Mouse (Mus musculus) testis, adult 2 months (tissue): ENCODE data around the gene Fbxl16. TPM values are rescaled to one million over a fixed set of nuclear protein-coding genes. Genes with fewer than 3 reads are reported as not detected.
A peak's percentile ranks its signal among the peaks of the same experiment; 100 is the strongest.

Experiments
- H3K27ac ChIP-seq: fragments of 200-500 bp; 2 replicates; pipeline ENCODE4 v1.5.1; 2012; ENCODE audit warnings: low read depth, low read length; ENCODE audit not compliant: control insufficient read depth, insufficient read depth
- H3K27me3 ChIP-seq: fragments of 200-500 bp; 2 replicates; pipeline ENCODE4 v1.6.1; 2012; ENCODE audit warnings: mild to moderate bottlenecking, low read length, moderate library complexity; ENCODE audit not compliant: control insufficient read depth, insufficient read depth
- H3K36me3 ChIP-seq: fragments of 200-500 bp; 2 replicates; pipeline ENCODE4 v1.6.1; 2012; ENCODE audit warnings: mild to moderate bottlenecking, low read length; ENCODE audit not compliant: control insufficient read depth, insufficient read depth
- H3K4me1 ChIP-seq: fragments of 200-500 bp; 2 replicates; pipeline ENCODE4 v1.6.1; 2012; ENCODE audit warnings: low read length; ENCODE audit not compliant: control insufficient read depth, insufficient read depth
- H3K4me3 ChIP-seq: fragments of 200-500 bp; 2 replicates; pipeline ENCODE4 v1.5.1; 2012; ENCODE audit warnings: low read depth, mild to moderate bottlenecking, low read length, moderate library complexity, mixed read lengths; ENCODE audit not compliant: control insufficient read depth
- CTCF ChIP-seq: fragments of 200-500 bp; IDR thresholded peaks from 2 replicates; pipeline ENCODE4 v1.5.1; 2012; ENCODE audit warnings: low read depth, mild to moderate bottlenecking, inconsistent platforms, low read length, moderate library complexity; ENCODE audit not compliant: control insufficient read depth, insufficient read depth, insufficient replicate concordance
- POLR2A ChIP-seq: fragments of 200-500 bp; IDR thresholded peaks from 2 replicates; pipeline ENCODE4 v1.6.1; 2012; ENCODE audit warnings: low read depth, mild to moderate bottlenecking, inconsistent platforms, low read length, moderate library complexity; ENCODE audit not compliant: control insufficient read depth
- polyA plus RNA-seq: library from polyadenylated mRNA; depleted of rRNA; stranded (reverse); fragments of >200 nt; gene quantifications from 2 replicates; pipeline ENCODE4 v1.2.3, GENCODE M21; 2012

The Fbxl16 gene
- polyA plus RNA-seq, 1 experiment: 7.1 TPM

GRCm38 (mm10) chr17:25786781-25787504 is 21.9 kb upstream of the Fbxl16 start:
- no peak overlapping the region for H3K4me3 ChIP-seq

DNA sequence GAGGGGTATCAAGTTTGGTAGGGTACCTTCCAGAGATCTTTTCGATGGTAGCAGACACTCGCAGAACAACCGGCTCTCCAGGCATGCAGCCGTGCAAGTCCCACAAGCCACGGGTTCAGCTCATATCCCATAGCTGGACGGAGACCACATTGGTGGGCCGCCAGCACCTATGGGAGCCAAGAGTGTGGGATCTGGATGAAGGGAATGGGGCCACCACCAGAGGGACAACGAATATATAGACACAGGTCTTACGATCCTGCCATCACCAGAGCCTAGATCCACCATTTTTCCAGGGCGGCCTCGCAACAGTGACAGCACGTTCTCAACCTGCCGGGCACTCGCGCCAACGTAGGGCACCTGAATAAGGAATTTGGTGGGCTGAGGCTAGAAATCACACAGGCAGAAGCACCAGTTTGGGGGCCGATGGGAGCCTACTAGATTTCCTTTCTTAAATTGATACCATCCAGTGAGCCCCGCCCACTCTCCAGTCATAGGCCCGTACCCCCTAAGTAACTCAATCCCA is 17.5 kb upstream of the Fbxl16 start:
- no peaks in the 10 kb centered on the region for H3K27me3 ChIP-seq
- peak overlapping the region; percentile 93 for H3K4me3 ChIP-seq
- H3K27ac ChIP-seq: peak overlapping the region; percentile 80; the same call in 1 of the 2 replicates
- H3K36me3 ChIP-seq: no peaks in the 10 kb centered on the region
- TF ChIP-seq CTCF (no peak), POLR2A (no peak)
- H3K4me1 ChIP-seq: peaks cover 19% of the 10 kb centered on the region

More at GRCm38 (mm10) chr17:25786781-25787504, 21.9 kb upstream of the Fbxl16 start:
- peaks cover 3% of the 10 kb centered on the region for H3K36me3 ChIP-seq
- no peaks in the 10 kb centered on the region for H3K27me3 ChIP-seq
- H3K27ac ChIP-seq: no peak overlapping the region
- H3K4me1 ChIP-seq: peaks cover 16% of the 10 kb centered on the region
- TF ChIP-seq CTCF (no peak), POLR2A (no peak)

- H3K27ac ChIP-seq: peak overlapping the region; percentile 80
- H3K36me3 ChIP-seq: no peaks in the 10 kb centered on the region
- H3K4me3 ChIP-seq: peak overlapping the region; percentile 93
- H3K27me3 ChIP-seq: no peaks in the 10 kb centered on the region
- peaks cover 21% of the 10 kb centered on the region for H3K4me1 ChIP-seq
- TF ChIP-seq CTCF (no peak), POLR2A (peak; percentile 58)
These were observed 16.9 kb upstream of the Fbxl16 start for GRCm38 (mm10) chr17:25791843-25792527.

DNA sequence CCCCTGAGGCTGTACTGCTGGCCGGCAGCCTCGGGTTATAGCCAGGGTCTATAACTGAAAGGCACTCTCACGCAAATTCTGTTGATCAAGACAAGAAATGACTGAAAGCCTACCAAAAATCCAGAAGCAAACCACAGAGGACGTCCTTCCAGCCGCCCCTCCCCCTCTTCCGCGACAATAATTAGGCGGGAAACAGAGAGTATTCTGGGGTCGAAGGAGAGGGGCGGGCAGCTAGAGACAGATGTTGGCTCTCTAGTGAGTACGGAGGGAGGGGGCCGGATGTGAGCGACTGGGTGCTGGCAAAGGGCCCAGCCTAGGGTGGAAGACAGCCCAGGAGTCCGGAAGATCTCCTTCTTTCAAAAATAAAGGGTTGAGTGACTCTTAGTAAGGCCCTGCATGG is 16.3 kb upstream of the Fbxl16 start, which contains the start of gene Fam173a:
TSS of gene Fam173a (minus strand) at position 287 of the 400 bp plus-strand sequence.
- Histone ChIP-seq H3K27me3 (no peaks in the 10 kb centered on the region), H3K36me3 (no peaks in the 10 kb centered on the region), H3K27ac (peak within 1 kb of the TSS; percentile 80), H3K4me3 (peak within 1 kb of the TSS; percentile 93), H3K4me1 (peaks cover 27% of the 10 kb centered on the region)
- no peak for TF ChIP-seq POLR2A
- TF ChIP-seq CTCF: no peak

GRCm38 (mm10) chr17:25794197-25794596 is 14.7 kb upstream of the Fbxl16 start:
- Histone ChIP-seq H3K4me3 (no peak overlapping the region), H3K27me3 (no peaks in the 10 kb centered on the region), H3K27ac (no peak overlapping the region), H3K36me3 (no peaks in the 10 kb centered on the region), H3K4me1 (peaks cover 28% of the 10 kb centered on the region)
- no peak for TF ChIP-seq POLR2A
- no peak for TF ChIP-seq CTCF

GRCm38 (mm10) chr17:25794998-25795397 is 13.9 kb upstream of the Fbxl16 start:
- no peak overlapping the region for H3K4me3 ChIP-seq
- peaks cover 28% of the 10 kb centered on the region for H3K4me1 ChIP-seq
- TF ChIP-seq POLR2A (no peak), CTCF (no peak)
- H3K27ac ChIP-seq: no peak overlapping the region
- no peaks in the 10 kb centered on the region for H3K36me3 ChIP-seq
- H3K27me3 ChIP-seq: no peaks in the 10 kb centered on the region

GRCm38 (mm10) chr17:25795609-25796092 is 13.2 kb upstream of the Fbxl16 start, which contains the start of gene AC134908.4:
Gene AC134908.4 (minus strand): TSS chr17:25795659.
- TF ChIP-seq CTCF (no peak), POLR2A (no peak)
- no peaks in the 10 kb centered on the region for H3K36me3 ChIP-seq
- H3K4me3 ChIP-seq: peak within 1 kb of the TSS; percentile 66
- no peak within 1 kb of the TSS for H3K27ac ChIP-seq
- H3K4me1 ChIP-seq: peaks cover 28% of the 10 kb centered on the region
- no peaks in the 10 kb centered on the region for H3K27me3 ChIP-seq
